Mouse (Mus musculus) liver, adult 2 months (tissue): ENCODE results near the gene Tcerg1l.

Source experiments
- CTCF ChIP-seq: fragments of 200-500 bp; IDR thresholded peaks from 2 replicates; pipeline ENCODE4 v1.5.1; 2011; ENCODE audit warnings: low read depth, low read length, control low read depth
- POLR2A ChIP-seq: fragments of 200-500 bp; IDR thresholded peaks from 2 replicates; pipeline ENCODE4 v1.6.1; 2011; ENCODE audit warnings: low read length, control low read depth; ENCODE audit not compliant: insufficient read depth; ENCODE audit errors: extremely low read depth

DNA sequence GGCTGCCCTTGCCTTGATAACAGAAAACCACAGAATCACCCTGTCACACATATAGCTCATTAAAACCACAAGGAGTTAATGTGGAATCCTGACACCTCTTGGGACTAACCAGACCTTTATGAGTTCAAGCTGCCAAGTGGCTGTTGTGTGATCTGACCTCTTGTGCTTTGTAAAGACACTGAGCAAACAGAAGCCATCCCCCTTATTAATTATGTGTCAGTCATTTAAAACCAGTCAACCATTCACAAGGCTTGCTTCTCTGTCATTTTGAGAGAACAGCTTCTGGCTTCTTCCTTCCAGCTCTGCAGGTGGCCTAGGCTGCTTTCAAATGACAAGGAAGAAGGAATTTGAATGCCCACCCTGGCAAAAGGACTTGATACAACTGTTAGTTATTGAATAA, 33.9 kb upstream of the Tcerg1l start:
- no peak for TF ChIP-seq CTCF
- TF ChIP-seq POLR2A, result no peak
